Mouse (Mus musculus): ENCODE results near the gene Abca2. TPM values are rescaled to one million over a fixed set of nuclear protein-coding genes. Genes with fewer than 3 reads are reported as not detected.

Gene Abca2
- polyA plus RNA-seq, 1 experiment from 2014 or later = 5.6 TPM

DNA sequence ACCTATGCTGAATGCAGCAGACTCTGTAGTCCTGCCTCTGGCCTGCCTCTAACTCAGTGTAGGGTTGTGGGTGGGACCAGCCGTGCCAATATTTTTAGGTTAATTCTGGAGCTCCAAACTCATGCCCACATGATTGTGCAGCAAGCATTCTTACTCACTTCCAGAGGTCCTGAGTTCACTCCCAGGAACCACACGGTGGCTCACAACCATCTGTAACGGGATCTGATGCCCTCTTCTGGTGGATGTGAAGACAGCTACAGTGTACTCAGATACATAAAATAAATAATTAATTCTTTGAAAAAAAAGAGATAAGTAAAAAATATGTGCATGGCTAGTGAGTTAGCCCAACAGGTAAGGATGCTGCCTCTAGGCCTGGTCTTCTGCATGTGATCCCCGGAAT lies 68.0 kb downstream of the Abca2 start:
- Histone ChIP-seq H3K4me2 (ENCODE audit: low read depth) (no peak overlapping the region), H3K4me1 (ENCODE audit: control insufficient read depth, insufficient read depth, low read length) (peaks cover 1% of the 10 kb centered on the region; the same call in 1 of the 2 replicates), H3K4me3 (ENCODE audit: low read depth, low read length) (no peak overlapping the region), H3K9ac (ENCODE audit: low read length) (no peak overlapping the region), H3K27ac (ENCODE audit: low read depth, low read length) (no peak overlapping the region), H3K36me3 (ENCODE audit: control insufficient read depth, insufficient read depth, low read length) (no peaks in the 10 kb centered on the region), H3K9me3 (ENCODE audit: control insufficient read depth, low read length) (no peaks in the 10 kb centered on the region), H3K27me3 (ENCODE audit: control insufficient read depth, insufficient read depth, low read length) (no peaks in the 10 kb centered on the region)
- ATAC-seq (ENCODE audit: insufficient read depth, low FRiP score, low TSS enrichment) = no peak
- DNase-seq (ENCODE audit: low spot score) = no peak
- WGBS = 46% methylated on average over 4 of the region's 4 CpGs

Small RNA genes within 50 kb of the gene (microRNA-seq; reads per million reads assigned to microRNA genes)
- not detected for gene Mir3087

Other genes with a start within 250 kb of the Abca2 start
- 53.7 and 57.8 TPM in 2 replicates for gene Nrarp, start 247.9 kb upstream of the Abca2 start, polyA plus RNA-seq (2014; fragmentation: Nextera tagmentation; extraction: Ambion mirVana)
- 1.6 and 1.9 TPM in 2 replicates for gene Tor4a, start 231.8 kb upstream of the Abca2 start, polyA plus RNA-seq (2014; fragmentation: Nextera tagmentation; extraction: Ambion mirVana)
- 94.8 and 99.8 TPM in 2 replicates for gene Nelfb, start 217.2 kb upstream of the Abca2 start, polyA plus RNA-seq (2014; fragmentation: Nextera tagmentation; extraction: Ambion mirVana)
- gene Stpg3, start 214.1 kb upstream of the Abca2 start, polyA plus RNA-seq (2014; fragmentation: Nextera tagmentation; extraction: Ambion mirVana) = not detected in 2 replicates
- gene Fam166a, start 210.0 kb upstream of the Abca2 start, polyA plus RNA-seq (2014; fragmentation: Nextera tagmentation; extraction: Ambion mirVana) = not detected in 2 replicates
- gene Tubb4b, start 204.0 kb upstream of the Abca2 start, polyA plus RNA-seq (2014; fragmentation: Nextera tagmentation; extraction: Ambion mirVana) = 515 and 528 TPM in 2 replicates
- gene Slc34a3, start 194.3 kb upstream of the Abca2 start, polyA plus RNA-seq (2014; fragmentation: Nextera tagmentation; extraction: Ambion mirVana) = not detected in 2 replicates
- not detected in 2 replicates for gene Rnf224, start 191.9 kb upstream of the Abca2 start, polyA plus RNA-seq (2014; fragmentation: Nextera tagmentation; extraction: Ambion mirVana)
- 29.9 and 34.0 TPM in 2 replicates for gene Rnf208, start 186.4 kb upstream of the Abca2 start, polyA plus RNA-seq (2014; fragmentation: Nextera tagmentation; extraction: Ambion mirVana)
- gene Cysrt1, start 186.3 kb upstream of the Abca2 start, polyA plus RNA-seq (2014; fragmentation: Nextera tagmentation; extraction: Ambion mirVana) = not detected in 2 replicates
- gene AL732309.1, start 181.8 kb upstream of the Abca2 start, polyA plus RNA-seq (2014; fragmentation: Nextera tagmentation; extraction: Ambion mirVana) = 5.1 and 6.6 TPM in 2 replicates
- gene Tmem203, start 173.3 kb upstream of the Abca2 start, polyA plus RNA-seq (2014; fragmentation: Nextera tagmentation; extraction: Ambion mirVana) = 11.4 and 13.0 TPM in 2 replicates
- 4.0 and 5.3 TPM in 2 replicates for gene Tprn, start 166.1 kb upstream of the Abca2 start, polyA plus RNA-seq (2014; fragmentation: Nextera tagmentation; extraction: Ambion mirVana)
- 217 and 227 TPM in 2 replicates for gene Ssna1, start 156.3 kb upstream of the Abca2 start, polyA plus RNA-seq (2014; fragmentation: Nextera tagmentation; extraction: Ambion mirVana)
- gene Anapc2, start 156.2 kb upstream of the Abca2 start, polyA plus RNA-seq (2014; fragmentation: Nextera tagmentation; extraction: Ambion mirVana) = 120 and 128 TPM in 2 replicates
- not detected in 2 replicates for gene Tmem210, start 140.6 kb upstream of the Abca2 start, polyA plus RNA-seq (2014; fragmentation: Nextera tagmentation; extraction: Ambion mirVana)
- gene Lrrc26, start 138.8 kb upstream of the Abca2 start, polyA plus RNA-seq (2014; fragmentation: Nextera tagmentation; extraction: Ambion mirVana) = not detected in 2 replicates
- gene Grin1, start 109.5 kb upstream of the Abca2 start, polyA plus RNA-seq (2014; fragmentation: Nextera tagmentation; extraction: Ambion mirVana) = 2.5 and 3.7 TPM in 2 replicates
- gene Man1b1, start 96.4 kb upstream of the Abca2 start, polyA plus RNA-seq (2014; fragmentation: Nextera tagmentation; extraction: Ambion mirVana) = 65.8 and 87.4 TPM in 2 replicates
- gene Dpp7, start 72.3 kb upstream of the Abca2 start, polyA plus RNA-seq (2014; fragmentation: Nextera tagmentation; extraction: Ambion mirVana) = 16.2 and 20.6 TPM in 2 replicates
- 5.1 and 7.0 TPM in 2 replicates for gene Uap1l1, start 63.0 kb upstream of the Abca2 start, polyA plus RNA-seq (2014; fragmentation: Nextera tagmentation; extraction: Ambion mirVana)
- 49.2 and 53.7 TPM in 2 replicates for gene Sapcd2, start 56.4 kb upstream of the Abca2 start, polyA plus RNA-seq (2014; fragmentation: Nextera tagmentation; extraction: Ambion mirVana)
- gene Entpd2, start 32.8 kb upstream of the Abca2 start, polyA plus RNA-seq (2014; fragmentation: Nextera tagmentation; extraction: Ambion mirVana) = 0.12 TPM in 1 of 2 replicates, not detected in the other
- 133 TPM in 2 replicates for gene Npdc1, start 29.4 kb upstream of the Abca2 start, polyA plus RNA-seq (2014; fragmentation: Nextera tagmentation; extraction: Ambion mirVana)
- gene Fut7, start 5.4 kb upstream of the Abca2 start, polyA plus RNA-seq (2014; fragmentation: Nextera tagmentation; extraction: Ambion mirVana) = 0.11 TPM in 1 of 2 replicates, not detected in the other
- gene Clic3, start 28.1 kb downstream of the Abca2 start, polyA plus RNA-seq (2014; fragmentation: Nextera tagmentation; extraction: Ambion mirVana) = 0.72 and 0.89 TPM in 2 replicates
- 22.0 and 26.3 TPM in 2 replicates for gene Paxx, start 32.4 kb downstream of the Abca2 start, polyA plus RNA-seq (2014; fragmentation: Nextera tagmentation; extraction: Ambion mirVana)
- gene Ptgds, start 41.3 kb downstream of the Abca2 start, polyA plus RNA-seq (2014; fragmentation: Nextera tagmentation; extraction: Ambion mirVana) = 0.43 TPM in 1 of 2 replicates, not detected in the other
- gene Lcn12, start 65.2 kb downstream of the Abca2 start, polyA plus RNA-seq (2014; fragmentation: Nextera tagmentation; extraction: Ambion mirVana) = not detected in 2 replicates
- gene Fbxw5, start 72.0 kb downstream of the Abca2 start, polyA plus RNA-seq (2014; fragmentation: Nextera tagmentation; extraction: Ambion mirVana) = 82.4 and 88.3 TPM in 2 replicates
- gene C8g, start 73.0 kb downstream of the Abca2 start, polyA plus RNA-seq (2014; fragmentation: Nextera tagmentation; extraction: Ambion mirVana) = 4.4 and 5.1 TPM in 2 replicates
- 29.5 and 34.7 TPM in 2 replicates for gene Traf2, start 118.2 kb downstream of the Abca2 start, polyA plus RNA-seq (2014; fragmentation: Nextera tagmentation; extraction: Ambion mirVana)
- gene Edf1, start 129.1 kb downstream of the Abca2 start, polyA plus RNA-seq (2014; fragmentation: Nextera tagmentation; extraction: Ambion mirVana) = 340 and 345 TPM in 2 replicates
- 1.5 and 4.4 TPM in 2 replicates for gene Mamdc4, start 146.1 kb downstream of the Abca2 start, polyA plus RNA-seq (2014; fragmentation: Nextera tagmentation; extraction: Ambion mirVana)
- 161 and 167 TPM in 2 replicates for gene Phpt1, start 146.5 kb downstream of the Abca2 start, polyA plus RNA-seq (2014; fragmentation: Nextera tagmentation; extraction: Ambion mirVana)
- gene Ajm1, start 153.1 kb downstream of the Abca2 start, polyA plus RNA-seq (2014; fragmentation: Nextera tagmentation; extraction: Ambion mirVana) = 0.19 and 0.46 TPM in 2 replicates
- 62.3 and 64.4 TPM in 2 replicates for gene Rabl6, start 179.8 kb downstream of the Abca2 start, polyA plus RNA-seq (2014; fragmentation: Nextera tagmentation; extraction: Ambion mirVana)
- gene Ccdc183, start 189.0 kb downstream of the Abca2 start, polyA plus RNA-seq (2014; fragmentation: Nextera tagmentation; extraction: Ambion mirVana) = 0.20 and 0.30 TPM in 2 replicates
- gene Tmem141, start 193.3 kb downstream of the Abca2 start, polyA plus RNA-seq (2014; fragmentation: Nextera tagmentation; extraction: Ambion mirVana) = 18.0 and 20.5 TPM in 2 replicates
- gene Fcna, start 199.3 kb downstream of the Abca2 start, polyA plus RNA-seq (2014; fragmentation: Nextera tagmentation; extraction: Ambion mirVana) = 0.96 and 1.5 TPM in 2 replicates
- not detected in 2 replicates for gene Lcn8, start 224.4 kb downstream of the Abca2 start, polyA plus RNA-seq (2014; fragmentation: Nextera tagmentation; extraction: Ambion mirVana)
- not detected in 2 replicates for gene Lcn5, start 229.2 kb downstream of the Abca2 start, polyA plus RNA-seq (2014; fragmentation: Nextera tagmentation; extraction: Ambion mirVana)
- not detected in 2 replicates for gene Lcn6, start 248.1 kb downstream of the Abca2 start, polyA plus RNA-seq (2014; fragmentation: Nextera tagmentation; extraction: Ambion mirVana)